Mouse (Mus musculus): ENCODE data around the gene Usf2.

The Usf2 gene

DNA sequence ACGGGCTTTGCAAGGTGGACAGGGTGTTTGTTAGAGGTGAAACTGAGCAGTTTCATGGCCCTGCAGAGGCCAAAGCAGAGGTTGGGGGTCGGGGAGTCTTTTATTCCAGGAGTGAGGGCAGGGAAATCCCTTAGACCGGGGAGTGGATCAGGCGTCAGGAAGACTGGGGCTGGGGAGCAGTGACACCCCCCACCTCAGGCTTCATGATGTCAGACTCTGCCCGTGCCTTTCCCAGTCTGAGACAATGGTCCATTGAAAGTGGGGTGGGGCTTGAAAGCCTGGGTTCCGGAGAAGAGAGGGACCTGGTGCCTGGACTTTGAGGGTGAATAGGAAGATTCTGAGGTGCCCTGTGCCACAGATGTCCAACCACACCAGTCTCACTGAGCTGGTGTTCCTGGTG is 39.9 kb downstream of the Usf2 start:
- no peak for DNase-seq (ENCODE audit: low spot score)

DNA sequence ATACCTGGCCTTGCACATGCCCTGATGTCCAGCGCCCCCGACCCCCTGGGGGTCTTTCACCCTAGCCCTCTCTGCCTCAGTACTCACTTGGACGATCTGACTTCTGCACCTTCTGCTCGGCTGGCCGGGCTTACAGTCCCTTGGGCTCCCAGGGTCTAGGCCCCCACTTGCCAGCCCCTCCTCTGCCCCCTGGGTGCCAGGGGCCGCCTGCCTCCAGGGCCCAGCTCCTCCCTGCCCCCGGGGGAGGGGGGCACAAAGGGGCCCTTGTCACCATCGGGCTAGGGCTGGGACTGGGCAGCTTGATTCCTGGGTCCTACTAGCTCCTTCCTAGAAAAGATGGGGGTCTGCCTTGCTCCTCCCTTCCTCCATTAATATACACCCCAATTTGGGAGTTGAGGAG is 41.9 kb downstream of the Usf2 start, which contains the start of gene Mag:
Gene Mag, minus strand, starts transcription at position 142 of the 400 bp plus-strand sequence.
- no peak for DNase-seq (ENCODE audit: low spot score)

DNA sequence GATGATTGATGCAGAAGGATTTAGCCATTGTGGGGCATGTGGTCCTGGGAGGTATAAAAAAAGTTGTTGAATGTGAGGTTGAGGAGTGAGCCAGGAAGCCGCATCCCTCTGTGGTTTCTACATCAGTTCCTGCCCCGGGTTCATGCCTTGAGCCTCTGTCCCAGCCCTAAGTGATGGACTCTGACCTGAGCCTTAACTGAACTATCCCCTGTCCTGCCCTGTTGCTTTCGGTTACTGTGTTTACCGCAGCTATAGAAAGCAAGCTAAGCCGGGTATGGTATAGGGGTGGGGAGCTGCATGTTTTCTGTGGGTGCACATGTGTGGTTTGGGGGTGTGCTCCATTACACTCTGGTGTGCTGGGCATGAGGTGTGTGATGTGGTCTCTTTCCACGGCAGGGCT is 46.8 kb downstream of the Usf2 start:
- no peak for DNase-seq (ENCODE audit: low spot score)

DNA sequence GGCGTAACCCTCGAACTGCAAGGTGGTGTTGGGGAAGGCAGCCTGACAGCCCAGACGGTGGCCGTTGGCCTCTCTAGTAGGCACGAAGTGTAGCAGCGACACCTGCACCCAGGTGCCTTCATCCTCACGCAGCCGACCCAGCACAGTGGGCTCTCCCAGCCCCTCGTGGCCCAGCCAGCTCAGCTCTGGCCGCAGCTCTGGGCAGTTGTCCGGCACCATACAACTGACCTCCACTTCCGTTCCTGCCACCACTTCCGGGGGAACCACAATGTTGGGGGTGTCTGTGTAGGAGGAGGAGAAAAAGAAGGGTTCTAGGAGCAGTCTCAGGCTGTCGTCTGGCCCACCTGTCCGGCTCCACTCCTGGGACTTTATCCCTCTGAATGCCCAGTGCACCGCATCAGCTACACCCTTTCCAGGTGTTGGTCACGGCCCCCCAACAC is 47.6 kb downstream of the Usf2 start:
- DNase-seq (ENCODE audit: low spot score) = no peak

DNA sequence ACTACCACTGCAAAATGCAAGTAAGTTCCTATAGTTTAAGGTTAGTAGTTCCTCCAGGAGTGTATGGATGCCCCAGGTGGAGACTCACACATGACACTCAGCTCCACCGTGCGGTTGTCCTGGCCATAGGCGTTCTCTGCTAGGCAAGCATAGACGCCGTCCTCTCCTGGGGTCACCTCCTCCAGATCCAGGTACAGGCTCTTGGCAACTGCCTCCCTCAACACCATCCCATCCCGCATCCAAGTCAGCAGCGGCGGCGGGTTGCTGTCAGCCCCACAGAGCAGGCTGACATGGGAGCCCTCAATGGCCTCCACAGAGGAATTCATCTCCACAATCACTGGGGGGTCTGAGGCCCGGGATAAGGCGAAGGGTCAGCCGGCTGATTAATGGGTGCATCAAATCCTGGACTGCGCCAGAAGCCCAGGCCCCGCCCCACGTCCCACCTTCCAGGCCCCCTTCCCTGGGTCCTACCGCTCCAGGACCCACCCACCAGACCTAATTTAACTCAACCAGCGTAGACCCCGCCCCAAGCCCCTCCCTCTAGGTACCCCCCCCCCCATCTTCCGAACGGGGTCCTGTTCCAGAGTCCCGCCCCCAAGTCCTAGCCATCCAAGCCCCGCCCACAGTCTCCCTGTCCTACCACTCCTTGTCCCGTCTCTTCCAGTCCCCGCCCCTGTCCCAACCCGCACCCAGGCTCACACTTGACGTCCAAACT is 48.2 kb downstream of the Usf2 start:
- DNase-seq (ENCODE audit: low spot score) = no peak

DNA sequence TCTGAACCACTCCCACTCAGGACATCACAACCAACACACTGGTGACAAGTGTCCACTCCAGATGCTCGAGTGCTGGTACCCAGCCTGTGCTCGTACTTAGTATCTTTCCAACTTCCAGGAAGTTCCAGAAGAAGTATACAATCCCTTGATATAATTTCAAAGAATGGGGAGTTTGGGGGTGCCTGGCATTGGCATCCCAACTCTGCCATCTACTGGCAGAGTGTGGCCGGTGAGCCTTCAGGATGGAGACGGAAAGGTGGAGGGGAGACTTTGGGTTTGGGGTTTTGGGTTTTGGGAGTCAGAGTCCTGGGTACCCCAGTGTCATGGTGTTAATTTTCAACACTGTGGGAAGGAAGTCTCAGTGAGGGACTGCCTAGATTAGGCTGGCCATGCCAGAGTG is 52.6 kb downstream of the Usf2 start:
- DNase-seq (ENCODE audit: low spot score) = no peak
